Mouse (Mus musculus) central nervous system, embryonic 18 days (tissue): ENCODE results near the gene Scimp. TPM values are rescaled to one million over a fixed set of nuclear protein-coding genes. Genes with fewer than 3 reads are reported as not detected.

Experiments used
- polyA plus RNA-seq: library from polyadenylated mRNA; depleted of rRNA; stranded (reverse); fragments of >200 nt; gene quantifications from 2 replicates; pipeline ENCODE4 v1.2.3, GENCODE M21; 2012; rRNA removed

Gene Scimp
- polyA plus RNA-seq = 0.07 TPM in 1 of 2 replicates, not detected in the other

GRCm38 (mm10) chr11:70812365-70812764 is at the start of gene Scimp:
Scimp (minus strand) TSS chr11:70812586.

GRCm38 (mm10) chr11:70844559-70845456 is 32.4 kb upstream of the Scimp start, which contains the start of gene Rabep1:
Rabep1 (plus strand) TSS chr11:70844778.

GRCm38 (mm10) chr11:70763936-70764808 is 48.2 kb downstream of the Scimp start, which contains the start of gene Zfp3:
Zfp3 (plus strand) TSS chr11:70764209.

Other genes with a start within 250 kb of the Scimp start
- gene Mink1, start 249.7 kb downstream of the Scimp start, polyA plus RNA-seq = 97.3 and 104 TPM in 2 replicates
- 0.12 TPM in 1 of 2 replicates, not detected in the other for gene 4930544D05Rik, start 196.7 kb downstream of the Scimp start, polyA plus RNA-seq
- 0.13 and 0.53 TPM in 2 replicates for gene Chrne, start 193.4 kb downstream of the Scimp start, polyA plus RNA-seq
- gene Gp1ba, start 173.5 kb downstream of the Scimp start, polyA plus RNA-seq = 0.05 TPM in 1 of 2 replicates, not detected in the other
- 96.5 and 96.7 TPM in 2 replicates for gene Rnf167, start 165.4 kb downstream of the Scimp start, polyA plus RNA-seq
- gene Slc25a11, start 165.1 kb downstream of the Scimp start, polyA plus RNA-seq = 113 and 117 TPM in 2 replicates
- gene Pfn1, start 157.9 kb downstream of the Scimp start, polyA plus RNA-seq = 321 and 340 TPM in 2 replicates
- 17.5 and 44.8 TPM in 2 replicates for gene Eno3, start 155.4 kb downstream of the Scimp start, polyA plus RNA-seq
- 70.3 and 73.0 TPM in 2 replicates for gene Spag7, start 143.2 kb downstream of the Scimp start, polyA plus RNA-seq
- gene Camta2, start 124.5 kb downstream of the Scimp start, polyA plus RNA-seq = 20.3 and 22.8 TPM in 2 replicates
- gene Inca1, start 112.4 kb downstream of the Scimp start, polyA plus RNA-seq = 0.49 and 0.56 TPM in 2 replicates
- 16.3 and 18.0 TPM in 2 replicates for gene Kif1c, start 112.0 kb downstream of the Scimp start, polyA plus RNA-seq
- 9.1 TPM in 2 replicates for gene Zfp3, start 48.4 kb downstream of the Scimp start, polyA plus RNA-seq
- 35.8 and 38.5 TPM in 2 replicates for gene Rabep1, start 32.2 kb upstream of the Scimp start, polyA plus RNA-seq
- 109 and 115 TPM in 2 replicates for gene Nup88, start 157.4 kb upstream of the Scimp start, polyA plus RNA-seq
- gene Rpain, start 157.6 kb upstream of the Scimp start, polyA plus RNA-seq = 66.1 and 68.0 TPM in 2 replicates
- 125 and 130 TPM in 2 replicates for gene C1qbp, start 170.4 kb upstream of the Scimp start, polyA plus RNA-seq
- gene Dhx33, start 191.9 kb upstream of the Scimp start, polyA plus RNA-seq = 27.3 and 27.5 TPM in 2 replicates
- gene Mis12, start 207.0 kb upstream of the Scimp start, polyA plus RNA-seq = 14.5 and 16.8 TPM in 2 replicates
- gene Derl2, start 207.3 kb upstream of the Scimp start, polyA plus RNA-seq = 25.5 and 26.9 TPM in 2 replicates
- 557 and 569 TPM in 2 replicates for gene 6330403K07Rik, start 220.9 kb upstream of the Scimp start, polyA plus RNA-seq